Mouse (Mus musculus) midbrain, embryonic 16.5 days (tissue): ENCODE data around the gene E2f7. TPM values are rescaled to one million over a fixed set of nuclear protein-coding genes. Genes with fewer than 3 reads are reported as not detected.

ENCODE experiments used
- ATAC-seq: fragments of 200-750 bp; cut with Nextera tagmentation; 2 replicates; pipeline ENCODE4 v1.8.0; 2017; ENCODE audit warnings: moderate TSS enrichment
- H3K27ac ChIP-seq: fragments of 300-500 bp; sonication (generic); 2 replicates; pipeline ENCODE4 v1.5.1; 2014; ENCODE audit warnings: mild to moderate bottlenecking, low read length, mixed read lengths
- H3K27me3 ChIP-seq: fragments of 300-500 bp; sonication (generic); 2 replicates; pipeline ENCODE4 v1.6.1; 2014; ENCODE audit warnings: low read depth, low read length, mixed read lengths; ENCODE audit not compliant: control insufficient read depth, insufficient read depth
- H3K36me3 ChIP-seq: fragments of 300-500 bp; sonication (generic); 2 replicates; pipeline ENCODE4 v1.6.1; 2014; ENCODE audit warnings: mild to moderate bottlenecking, low read length, moderate library complexity, mixed read lengths; ENCODE audit not compliant: control insufficient read depth, insufficient read depth
- H3K4me1 ChIP-seq: fragments of 300-500 bp; sonication (generic); 2 replicates; pipeline ENCODE4 v1.6.1; 2014; ENCODE audit warnings: mild to moderate bottlenecking, low read length, mixed read lengths; ENCODE audit not compliant: control insufficient read depth, insufficient read depth
- H3K4me2 ChIP-seq: fragments of 300-500 bp; sonication (generic); 2 replicates; pipeline ENCODE4 v1.6.1; 2014; ENCODE audit warnings: mild to moderate bottlenecking, low read length, mixed read lengths
- H3K4me3 ChIP-seq: fragments of 300-500 bp; sonication (generic); 2 replicates; pipeline ENCODE4 v1.5.1; 2014; ENCODE audit warnings: low read depth, mild to moderate bottlenecking, low read length, moderate library complexity, mixed read lengths
- H3K9ac ChIP-seq: fragments of 300-500 bp; sonication (generic); 2 replicates; pipeline ENCODE4 v1.6.1; 2014; ENCODE audit warnings: low read depth, low read length, mixed read lengths
- H3K9me3 ChIP-seq: fragments of 300-500 bp; sonication (generic); replicated peaks from 2 replicates; pipeline ENCODE4 v1.6.1; 2014; ENCODE audit warnings: mild to moderate bottlenecking, low read length, mixed read lengths; ENCODE audit not compliant: control insufficient read depth, poor library complexity, severe bottlenecking
- WGBS: fragments of 180-500 bp; shearing (Covaris S2); extraction: QIAGEN DNeasy Blood & Tissue Kit; methylation state at CpG from one replicate; pipeline ENCODE4 v1.1.7; 2014; 5-methylcytosine and 5-hydroxymethylcytosine counted together
- polyA plus RNA-seq: library from polyadenylated mRNA; unstranded; fragments of >200 nt; fragmentation: Nextera tagmentation; extraction: Ambion mirVana; gene quantifications from 2 replicates; pipeline ENCODE4 v1.2.1, GENCODE M21; 2015

The E2f7 gene
- polyA plus RNA-seq, 1 experiment from 2014 or later, result 4.3 TPM

DNA sequence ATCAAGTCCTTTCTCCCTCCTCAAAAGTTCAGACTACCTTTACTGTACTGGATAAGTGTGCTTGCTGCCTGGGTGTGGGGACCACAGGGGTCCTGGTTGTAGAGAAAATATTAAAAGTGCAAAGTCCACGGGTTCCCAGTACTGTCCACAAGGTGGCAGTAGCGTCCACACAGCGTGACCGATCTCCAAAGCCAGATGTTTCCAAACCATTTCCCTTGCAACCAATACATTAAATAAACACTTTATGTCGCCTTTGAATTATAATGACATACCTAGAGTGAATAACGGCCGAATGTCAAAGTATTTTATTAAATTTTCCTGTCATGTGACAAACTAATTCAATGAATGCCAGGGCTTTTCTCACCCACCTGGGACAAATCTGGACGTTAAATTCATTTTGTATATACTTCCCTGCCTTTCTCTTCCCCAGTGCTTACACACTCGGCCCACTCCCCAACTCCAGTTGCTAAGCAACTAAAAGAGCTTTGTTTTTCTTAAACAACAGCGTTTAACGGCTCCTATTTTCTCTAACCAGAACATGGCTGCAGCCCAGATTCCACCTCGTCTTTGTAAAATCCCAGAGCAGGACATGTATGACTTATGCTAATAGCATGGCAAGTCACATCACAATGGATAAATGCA lies 49.4 kb downstream of the E2f7 start:
- Histone ChIP-seq H3K27ac (peak overlapping the region; percentile 12; the same call in 1 of the 2 replicates), H3K36me3 (no peaks in the 10 kb centered on the region), H3K9ac (0 out of 2 replicates have a peak overlapping the region, but pooled peaks have one; percentile 1), H3K27me3 (no peaks in the 10 kb centered on the region), H3K4me2 (peak overlapping the region; percentile 48), H3K4me1 (peaks cover 3% of the 10 kb centered on the region; the same call in 1 of the 2 replicates), H3K4me3 (peak overlapping the region; percentile 15), H3K9me3 (0 out of 2 replicates have a peak, but pooled peaks cover 4% of the 10 kb centered on the region)
- ATAC-seq, result peak; percentile 76; the same call in 1 of the 2 replicates
- 9% methylated on average over 12 of the region's 12 CpGs for WGBS

- H3K9ac ChIP-seq, result 0 out of 2 replicates have a peak overlapping the region, but pooled peaks have one; percentile 1
- peak overlapping the region; percentile 12; the same call in 1 of the 2 replicates for H3K27ac ChIP-seq
- no peak for ATAC-seq
- no peak overlapping the region for H3K4me3 ChIP-seq
- no peaks in the 10 kb centered on the region for H3K36me3 ChIP-seq
- H3K4me1 ChIP-seq, result peaks cover 3% of the 10 kb centered on the region; the same call in 1 of the 2 replicates
- peak overlapping the region; percentile 48 for H3K4me2 ChIP-seq
- H3K9me3 ChIP-seq, result 0 out of 2 replicates have a peak, but pooled peaks cover 4% of the 10 kb centered on the region
- H3K27me3 ChIP-seq, result no peaks in the 10 kb centered on the region
- 86% methylated on average over 9 of the region's 9 CpGs for WGBS
These were observed 50.1 kb downstream of the E2f7 start for GRCm38 (mm10) chr10:110795206-110795796.

DNA sequence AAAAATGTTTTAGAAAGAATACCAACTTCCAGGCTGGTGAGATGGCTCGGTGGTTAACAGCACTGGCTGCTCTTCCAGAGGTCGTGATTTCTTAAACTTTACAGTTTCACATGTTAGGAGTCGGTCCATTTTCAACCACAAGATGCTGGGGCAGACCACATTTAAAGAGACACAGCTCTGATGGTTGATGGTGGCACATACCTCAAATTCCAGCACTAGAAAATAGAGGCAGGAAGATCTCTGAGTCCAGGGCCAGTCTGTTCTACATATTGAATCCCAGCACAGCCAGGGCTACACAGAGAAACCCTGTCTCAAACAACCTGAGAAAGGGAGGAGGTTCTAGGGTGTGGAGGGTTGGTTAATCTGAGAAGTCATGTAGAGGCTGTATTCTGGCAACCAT lies 56.1 kb downstream of the E2f7 start:
- no peak overlapping the region for H3K27ac ChIP-seq
- H3K9me3 ChIP-seq, result 0 out of 2 replicates have a peak, but pooled peaks cover 4% of the 10 kb centered on the region
- H3K9ac ChIP-seq, result no peak overlapping the region
- no peaks in the 10 kb centered on the region for H3K27me3 ChIP-seq
- H3K36me3 ChIP-seq, result no peaks in the 10 kb centered on the region
- no peak overlapping the region for H3K4me3 ChIP-seq
- no peak for ATAC-seq
- WGBS, result 90% methylated on average over 3 of the region's 3 CpGs
- no peak overlapping the region for H3K4me2 ChIP-seq
- H3K4me1 ChIP-seq, result no peaks in the 10 kb centered on the region

DNA sequence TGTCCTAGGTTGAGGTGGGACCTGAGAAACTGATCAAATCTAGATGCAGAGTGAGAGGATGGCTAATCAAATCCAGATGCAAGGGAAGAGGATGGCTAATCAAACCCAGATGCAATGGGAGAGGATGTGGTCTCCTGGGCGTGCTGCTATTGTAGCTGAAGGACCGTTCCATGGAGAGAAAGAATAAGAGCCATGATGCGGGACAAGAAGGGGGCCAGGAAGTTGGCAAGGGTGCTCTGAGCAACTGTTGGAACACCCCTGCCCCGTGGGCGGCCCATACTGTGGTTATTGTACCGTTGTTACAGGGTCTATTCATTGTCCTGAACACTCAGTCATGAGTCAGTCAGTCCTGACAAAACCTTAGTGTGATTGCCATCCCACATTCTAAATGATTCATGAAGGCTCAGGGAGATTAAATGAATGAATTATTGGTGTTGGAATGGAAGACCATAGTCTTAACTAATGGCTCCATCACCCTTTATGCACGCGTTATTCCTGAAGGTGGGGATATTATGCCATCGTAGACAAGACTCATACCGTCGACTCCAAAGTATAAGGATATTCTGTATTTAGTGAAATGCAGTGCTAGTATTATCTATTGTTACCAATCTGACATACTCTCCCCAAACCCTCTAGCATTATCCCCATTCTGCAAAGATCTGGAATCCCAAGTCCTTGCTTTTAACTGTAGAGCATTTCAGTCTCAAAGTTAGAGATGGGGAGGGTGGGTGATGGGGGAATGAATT lies 59.2 kb downstream of the E2f7 start:
- no peak overlapping the region for H3K4me3 ChIP-seq
- H3K9me3 ChIP-seq, result no peaks in the 10 kb centered on the region
- H3K27ac ChIP-seq, result no peak overlapping the region
- WGBS, result 84% methylated on average over 11 of the region's 11 CpGs
- H3K27me3 ChIP-seq, result no peaks in the 10 kb centered on the region
- ATAC-seq, result no peak
- H3K4me2 ChIP-seq, result no peak overlapping the region
- H3K4me1 ChIP-seq, result no peaks in the 10 kb centered on the region
- H3K9ac ChIP-seq, result no peak overlapping the region
- no peaks in the 10 kb centered on the region for H3K36me3 ChIP-seq

GRCm38 (mm10) chr10:110805025-110805740 lies 59.9 kb downstream of the E2f7 start:
- no peak overlapping the region for H3K9ac ChIP-seq
- H3K27ac ChIP-seq, result no peak overlapping the region
- no peak overlapping the region for H3K4me3 ChIP-seq
- no peaks in the 10 kb centered on the region for H3K27me3 ChIP-seq
- no peaks in the 10 kb centered on the region for H3K36me3 ChIP-seq
- ATAC-seq, result no peak
- H3K4me2 ChIP-seq, result no peak overlapping the region
- H3K9me3 ChIP-seq, result no peaks in the 10 kb centered on the region
- H3K4me1 ChIP-seq, result no peaks in the 10 kb centered on the region
- 81% methylated on average over 5 of the region's 5 CpGs for WGBS

- H3K27ac ChIP-seq, result no peak overlapping the region
- 83% methylated on average over 8 of the region's 8 CpGs for WGBS
These were observed 61.2 kb downstream of the E2f7 start for GRCm38 (mm10) chr10:110806471-110806870.

GRCm38 (mm10) chr10:110810528-110810927 lies 65.3 kb downstream of the E2f7 start:
- no peak overlapping the region for H3K4me3 ChIP-seq
- no peak overlapping the region for H3K4me2 ChIP-seq
- H3K9ac ChIP-seq, result no peak overlapping the region
- H3K27ac ChIP-seq, result no peak overlapping the region
- H3K27me3 ChIP-seq, result no peaks in the 10 kb centered on the region
- H3K9me3 ChIP-seq, result no peaks in the 10 kb centered on the region
- H3K36me3 ChIP-seq, result no peaks in the 10 kb centered on the region
- 46% methylated on average over 2 of the region's 2 CpGs for WGBS
- ATAC-seq, result no peak
- H3K4me1 ChIP-seq, result no peaks in the 10 kb centered on the region

More at GRCm38 (mm10) chr10:110806471-110806870, 61.2 kb downstream of the E2f7 start:
- no peak for ATAC-seq
- Histone ChIP-seq H3K36me3 (no peaks in the 10 kb centered on the region), H3K27me3 (no peaks in the 10 kb centered on the region), H3K9me3 (no peaks in the 10 kb centered on the region), H3K4me2 (no peak overlapping the region), H3K4me3 (no peak overlapping the region), H3K4me1 (no peaks in the 10 kb centered on the region), H3K9ac (no peak overlapping the region)

GRCm38 (mm10) chr10:110811209-110811861 lies 66.1 kb downstream of the E2f7 start:
- H3K9ac ChIP-seq, result no peak overlapping the region
- H3K4me1 ChIP-seq, result no peaks in the 10 kb centered on the region
- no peak overlapping the region for H3K27ac ChIP-seq
- no peaks in the 10 kb centered on the region for H3K27me3 ChIP-seq
- ATAC-seq, result no peak
- WGBS, result 88% methylated on average over 10 of the region's 10 CpGs
- no peak overlapping the region for H3K4me3 ChIP-seq
- no peak overlapping the region for H3K4me2 ChIP-seq
- no peaks in the 10 kb centered on the region for H3K9me3 ChIP-seq
- no peaks in the 10 kb centered on the region for H3K36me3 ChIP-seq
